Mouse (Mus musculus): ENCODE measurements around the gene Ypel1. TPM values are rescaled to one million over a fixed set of nuclear protein-coding genes. Genes with fewer than 3 reads are reported as not detected.

Ypel1 gene
- polyA plus RNA-seq, 2 experiments: 20.3 to 36.9 TPM

GRCm38 (mm10) chr16:17086669-17087193 is 17.2 kb downstream of the Ypel1 start:
- no peak for ATAC-seq (ENCODE audit: low FRiP score, low read depth)
- no peak overlapping the region for H3K4me2 ChIP-seq (replicated peaks; ENCODE audit: low read depth, low read length, severe bottlenecking)
- WGBS: 80% methylated on average over 13 of the region's 13 CpGs

GRCm38 (mm10) chr16:17088346-17088745 is 18.9 kb downstream of the Ypel1 start:
- no peak overlapping the region for H3K4me3 ChIP-seq (replicated peaks; ENCODE audit: low read length)
- no peaks in the 10 kb centered on the region for H3K4me1 ChIP-seq (ENCODE audit: control insufficient read depth, insufficient read depth, low read length)
- no peaks in the 10 kb centered on the region for H3K9me3 ChIP-seq (ENCODE audit: control insufficient read depth, low read length)
- peaks cover 99% of the 10 kb centered on the region for H3K36me3 ChIP-seq (ENCODE audit: control insufficient read depth, insufficient read depth, low read length)
- DNase-seq (ENCODE audit: low spot score) (no peak), ATAC-seq (ENCODE audit: low FRiP score, low read depth) (no peak)
- H3K9ac ChIP-seq (ENCODE audit: low read depth, low read length, severe bottlenecking): no peak overlapping the region
- WGBS: 76% methylated on average over 3 of the region's 3 CpGs
- no peak overlapping the region for H3K4me2 ChIP-seq (replicated peaks; ENCODE audit: low read depth, low read length, severe bottlenecking)
- H3K27ac ChIP-seq (replicated peaks; ENCODE audit: low read depth, low read length): no peak overlapping the region
- no peaks in the 10 kb centered on the region for H3K27me3 ChIP-seq (ENCODE audit: control insufficient read depth, insufficient read depth, low read length)
- no peak for TF ChIP-seq POLR2A (IDR thresholded peaks at IDR 0.05; ENCODE audit: borderline replicate concordance, extremely low read depth, insufficient read depth, insufficient read length)

More at GRCm38 (mm10) chr16:17086669-17087193, 17.2 kb downstream of the Ypel1 start:
- Histone ChIP-seq H3K36me3 (ENCODE audit: control insufficient read depth, insufficient read depth, low read length) (peaks cover 94% of the 10 kb centered on the region), H3K4me1 (ENCODE audit: control insufficient read depth, insufficient read depth, low read length) (no peaks in the 10 kb centered on the region), H3K27me3 (ENCODE audit: control insufficient read depth, insufficient read depth, low read length) (no peaks in the 10 kb centered on the region), H3K27ac (replicated peaks; ENCODE audit: low read depth, low read length) (no peak overlapping the region), H3K9ac (ENCODE audit: low read depth, low read length, severe bottlenecking) (no peak overlapping the region), H3K4me3 (replicated peaks; ENCODE audit: low read length) (no peak overlapping the region), H3K9me3 (ENCODE audit: control insufficient read depth, low read length) (no peaks in the 10 kb centered on the region)
- no peak for DNase-seq (ENCODE audit: low spot score)
- TF ChIP-seq POLR2A (IDR thresholded peaks at IDR 0.05; ENCODE audit: borderline replicate concordance, extremely low read depth, insufficient read depth, insufficient read length): no peak

- Histone ChIP-seq H3K4me1 (ENCODE audit: control insufficient read depth, insufficient read depth, low read length) (no peaks in the 10 kb centered on the region), H3K27me3 (ENCODE audit: control insufficient read depth, insufficient read depth, low read length) (no peaks in the 10 kb centered on the region), H3K9me3 (ENCODE audit: control insufficient read depth, low read length) (no peaks in the 10 kb centered on the region), H3K4me2 (replicated peaks; ENCODE audit: low read depth, low read length, severe bottlenecking) (no peak overlapping the region), H3K27ac (replicated peaks; ENCODE audit: low read depth, low read length) (no peak overlapping the region), H3K9ac (ENCODE audit: low read depth, low read length, severe bottlenecking) (no peak overlapping the region), H3K36me3 (ENCODE audit: control insufficient read depth, insufficient read depth, low read length) (peaks cover 91% of the 10 kb centered on the region), H3K4me3 (replicated peaks; ENCODE audit: low read length) (no peak overlapping the region)
- ATAC-seq (ENCODE audit: low FRiP score, low read depth) (no peak), DNase-seq (ENCODE audit: low spot score) (no peak)
- TF ChIP-seq POLR2A (IDR thresholded peaks at IDR 0.05; ENCODE audit: borderline replicate concordance, extremely low read depth, insufficient read depth, insufficient read length): no peak
- WGBS: 95% methylated on average over 3 of the region's 3 CpGs
Measured at GRCm38 (mm10) chr16:17096938-17097337, 27.4 kb downstream of the Ypel1 start.

- Histone ChIP-seq H3K9me3 (ENCODE audit: control insufficient read depth, low read length) (no peaks in the 10 kb centered on the region), H3K36me3 (ENCODE audit: control insufficient read depth, insufficient read depth, low read length) (peaks cover 79% of the 10 kb centered on the region)
- no peak for DNase-seq (ENCODE audit: low spot score)
Measured at GRCm38 (mm10) chr16:17102630-17103220, 33.2 kb downstream of the Ypel1 start.

GRCm38 (mm10) chr16:17104600-17104999 is 35.1 kb downstream of the Ypel1 start:
- Histone ChIP-seq H3K4me1 (ENCODE audit: control insufficient read depth, insufficient read depth, low read length) (no peaks in the 10 kb centered on the region; the same call in 1 of the 2 replicates), H3K9me3 (ENCODE audit: control insufficient read depth, low read length) (no peaks in the 10 kb centered on the region), H3K27me3 (ENCODE audit: control insufficient read depth, insufficient read depth, low read length) (no peaks in the 10 kb centered on the region), H3K27ac (replicated peaks; ENCODE audit: low read depth, low read length) (no peak overlapping the region), H3K36me3 (ENCODE audit: control insufficient read depth, insufficient read depth, low read length) (peaks cover 68% of the 10 kb centered on the region), H3K4me2 (replicated peaks; ENCODE audit: low read depth, low read length, severe bottlenecking) (no peak overlapping the region), H3K4me3 (replicated peaks; ENCODE audit: low read length) (no peak overlapping the region), H3K9ac (ENCODE audit: low read depth, low read length, severe bottlenecking) (no peak overlapping the region)
- DNase-seq (ENCODE audit: low spot score) (no peak), ATAC-seq (ENCODE audit: low FRiP score, low read depth) (no peak)
- no peak for TF ChIP-seq POLR2A (IDR thresholded peaks at IDR 0.05; ENCODE audit: borderline replicate concordance, extremely low read depth, insufficient read depth, insufficient read length)
- WGBS: 83% methylated on average over 4 of the region's 4 CpGs

More at GRCm38 (mm10) chr16:17102630-17103220, 33.2 kb downstream of the Ypel1 start:
- Histone ChIP-seq H3K27ac (replicated peaks; ENCODE audit: low read depth, low read length) (no peak overlapping the region; the same call in 1 of the 2 replicates), H3K27me3 (ENCODE audit: control insufficient read depth, insufficient read depth, low read length) (no peaks in the 10 kb centered on the region), H3K4me1 (ENCODE audit: control insufficient read depth, insufficient read depth, low read length) (no peaks in the 10 kb centered on the region), H3K4me3 (replicated peaks; ENCODE audit: low read length) (no peak overlapping the region), H3K9ac (ENCODE audit: low read depth, low read length, severe bottlenecking) (no peak overlapping the region), H3K4me2 (replicated peaks; ENCODE audit: low read depth, low read length, severe bottlenecking) (no peak overlapping the region)
- ATAC-seq (ENCODE audit: low FRiP score, low read depth): peak; percentile 25; the same call in 1 of the 2 replicates
- no peak for TF ChIP-seq POLR2A (IDR thresholded peaks at IDR 0.05; ENCODE audit: borderline replicate concordance, extremely low read depth, insufficient read depth, insufficient read length)
- 54% methylated on average over 7 of the region's 7 CpGs for WGBS

Data from limb, embryonic 14.5 days (tissue).